Mouse (Mus musculus) megakaryocyte-erythroid progenitor cell, adult 5-6 weeks (primary cell): ENCODE measurements at regions not wholly inside any gene's neighbourhood (a gene's known extent, or its start where the extent isn't known, plus 50 kb on each side); places are given as distances from the start of the nearest gene placed in this dataset.
"Not testable (repeated sequence)": the region's sequence is repeated elsewhere in the genome, so short reads cannot be mapped to it uniquely, and the experiment has no call there.

Experiments
- ATAC-seq: replicated peaks from 2 replicates; pipeline ENCODE4 v1.8.0; 2016; ENCODE audit warnings: mild to moderate bottlenecking, inconsistent platforms; ENCODE audit not compliant: severe bottlenecking, poor library complexity, low FRiP score, low TSS enrichment

DNA sequence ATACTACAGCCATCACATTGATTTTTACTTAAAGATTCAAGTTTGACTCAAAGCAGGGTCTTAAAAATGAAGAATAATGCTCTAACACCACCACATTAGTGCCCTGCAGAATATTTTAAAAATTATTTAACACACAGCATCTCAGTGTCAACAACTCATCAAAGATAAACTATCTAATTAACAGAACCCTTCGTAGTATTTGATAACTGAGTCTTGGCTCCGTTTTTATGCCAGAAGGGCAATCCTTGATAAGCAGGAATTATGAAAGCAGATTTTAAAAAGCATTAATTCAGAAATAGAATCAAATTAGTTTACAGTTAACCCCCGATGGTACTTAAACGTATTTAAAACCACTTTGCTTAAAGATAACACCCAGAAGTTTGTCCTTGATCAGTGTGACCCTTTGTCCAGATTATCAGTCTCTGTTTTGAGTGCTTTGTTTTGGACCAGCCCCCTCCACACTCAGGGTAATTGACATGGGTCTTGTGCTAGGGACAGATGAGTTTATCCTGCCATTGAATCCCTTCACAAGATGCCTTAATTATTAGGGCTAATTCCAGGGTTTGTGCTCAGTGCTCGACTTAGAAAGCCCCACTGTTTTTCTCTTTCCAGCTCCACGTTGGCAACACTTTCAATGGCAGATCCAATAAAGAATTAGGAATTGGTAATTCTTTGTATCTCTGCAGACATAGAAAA lies 69.4 kb upstream of the Dph6 start:
- ATAC-seq: no peak

DNA sequence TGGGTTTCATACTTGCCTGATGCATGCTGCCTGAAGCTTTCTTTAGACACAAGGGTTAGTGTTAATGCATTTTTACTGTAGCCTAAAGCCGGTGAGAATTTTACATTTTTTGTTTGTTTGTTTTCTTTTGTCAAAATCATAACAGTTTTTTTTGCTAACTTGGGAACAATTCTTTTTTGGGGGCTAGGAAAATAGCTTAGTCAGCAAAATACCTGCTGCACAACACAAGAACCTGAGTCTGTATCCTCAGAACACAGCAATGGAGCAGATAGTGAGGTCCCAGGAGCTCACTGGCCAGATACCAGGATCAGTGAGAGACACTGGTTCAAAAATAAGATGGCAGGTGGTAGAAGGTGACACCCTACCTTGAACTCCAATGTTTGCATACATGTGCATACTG lies 72.4 kb upstream of the Dph6 start:
- ATAC-seq: no peak

DNA sequence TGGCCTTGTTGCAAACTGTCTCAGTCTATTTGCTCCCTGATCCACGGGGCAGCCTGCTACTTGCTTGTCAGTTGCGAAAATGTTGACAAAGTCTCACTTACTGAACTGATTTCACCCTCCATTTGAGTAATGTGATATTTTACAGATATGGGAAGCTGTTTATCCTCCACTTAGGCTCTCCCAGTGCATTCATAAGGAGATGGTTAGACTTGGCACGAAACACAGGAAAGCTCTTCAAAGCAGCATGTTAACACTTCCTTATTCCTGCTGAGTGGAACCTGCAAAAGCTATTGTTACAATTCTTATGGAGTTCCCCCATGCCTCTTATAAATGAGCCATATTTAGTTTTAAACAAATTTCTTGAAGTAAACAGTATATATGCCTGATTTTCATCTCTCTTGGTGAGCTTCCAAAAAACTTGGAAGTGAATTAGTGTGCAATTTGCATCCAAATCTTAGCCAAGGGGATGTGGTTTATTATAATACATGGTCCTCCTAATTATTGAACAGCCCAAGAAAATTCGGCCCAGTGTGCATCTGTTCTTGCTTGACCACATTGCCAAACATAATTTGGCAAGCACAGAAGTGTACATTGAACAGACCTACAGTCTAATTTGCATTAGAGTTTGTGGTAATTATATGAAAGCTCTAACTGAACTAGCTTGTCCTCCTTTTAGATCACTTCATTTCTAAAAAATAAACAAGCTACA lies 80.3 kb upstream of the Dph6 start:
- no peak for ATAC-seq

DNA sequence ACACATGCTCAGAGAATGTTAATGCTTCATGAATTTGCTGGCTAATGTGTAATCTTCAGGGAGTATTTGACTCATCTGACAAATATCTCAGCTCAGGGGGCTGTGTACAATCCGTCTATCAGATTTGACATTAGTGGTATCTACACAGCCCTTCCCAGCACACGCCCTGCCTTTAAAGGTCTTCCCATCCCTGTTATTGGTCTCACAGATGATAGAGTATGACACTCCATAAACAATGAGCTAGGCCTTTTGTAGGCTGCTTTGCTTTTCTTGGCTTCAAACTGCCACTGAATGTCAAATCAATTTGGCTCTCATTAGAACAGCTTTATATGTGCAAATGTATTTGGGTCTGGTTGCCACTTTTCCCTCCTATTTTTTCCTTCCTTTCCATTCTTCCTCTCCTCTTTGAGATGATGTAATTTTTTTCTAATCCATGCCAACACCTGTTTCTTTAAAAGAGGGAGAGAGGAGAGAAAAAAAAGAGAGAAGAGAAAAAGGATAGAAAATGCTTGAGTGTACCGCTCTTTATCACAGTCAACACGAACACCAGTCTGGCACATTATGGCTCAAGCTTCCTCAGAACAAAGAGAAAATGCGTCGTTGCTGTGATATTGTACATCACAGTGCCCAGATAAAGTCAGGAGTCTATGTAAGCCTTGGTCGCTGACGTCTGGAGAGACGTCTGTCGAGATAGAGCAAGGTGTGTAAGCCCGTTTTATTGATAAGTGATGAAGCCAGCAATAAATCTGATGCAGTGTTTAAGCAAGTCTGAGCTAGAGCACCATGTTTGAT lies 84.9 kb upstream of the Dph6 start:
- ATAC-seq: no peak

DNA sequence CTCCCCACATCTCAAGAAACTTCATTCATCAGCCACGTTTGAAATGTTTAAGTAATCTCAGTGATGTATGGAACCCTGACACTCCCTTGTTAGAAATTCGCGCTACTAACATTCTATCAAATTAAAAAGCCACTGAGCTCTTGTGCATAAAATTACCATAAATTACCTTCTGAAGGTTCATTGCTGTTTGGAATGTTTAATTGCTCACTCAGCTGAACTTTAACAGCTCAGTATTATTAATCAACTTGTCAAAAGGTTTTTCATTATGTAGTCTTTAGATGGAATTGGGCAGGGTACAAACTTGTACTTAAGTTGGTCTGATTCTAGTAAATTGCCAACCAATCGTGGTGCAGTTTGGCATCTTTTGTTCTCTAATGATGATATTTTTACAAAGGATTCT lies 108.5 kb upstream of the Dph6 start:
- no peak for ATAC-seq

DNA sequence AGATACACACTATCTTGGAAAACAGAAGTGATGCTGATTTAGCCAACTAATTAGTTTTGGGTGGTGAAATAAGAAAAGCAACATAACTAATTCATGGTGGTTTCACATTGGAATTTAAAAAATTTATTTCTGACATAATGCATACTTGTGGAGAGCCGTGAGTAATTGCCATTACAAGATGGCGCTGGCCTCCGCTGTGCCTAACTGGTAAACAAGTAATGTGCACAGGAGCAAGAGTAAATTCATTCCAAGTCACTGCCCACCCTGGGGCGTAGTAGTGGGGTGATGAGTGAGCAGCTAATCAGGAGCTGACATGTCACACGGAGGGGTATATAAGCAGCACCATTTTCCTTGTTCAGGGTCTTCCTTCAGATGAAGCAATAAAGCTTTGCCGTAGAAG lies 119.0 kb upstream of the Dph6 start:
- not testable (repeated sequence) for ATAC-seq

DNA sequence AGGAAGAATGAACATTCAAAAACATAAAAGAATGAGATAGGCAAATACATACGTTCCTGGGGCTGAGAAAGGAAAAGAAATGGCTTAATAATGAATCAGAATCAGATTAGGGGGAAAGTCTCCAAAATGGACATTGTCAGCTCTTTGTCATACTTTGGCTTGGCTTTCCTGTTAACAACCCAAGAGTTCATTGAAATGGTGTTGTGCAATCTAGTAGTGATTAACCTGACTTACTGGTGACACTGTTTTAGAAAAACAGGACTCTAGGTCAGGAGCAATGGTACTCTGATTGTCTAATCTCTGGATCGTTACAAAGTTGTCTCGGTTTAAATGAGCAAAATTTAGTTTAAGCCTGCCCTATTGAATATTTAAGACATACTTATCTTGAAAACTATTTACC lies 119.5 kb upstream of the Dph6 start:
- no peak for ATAC-seq

DNA sequence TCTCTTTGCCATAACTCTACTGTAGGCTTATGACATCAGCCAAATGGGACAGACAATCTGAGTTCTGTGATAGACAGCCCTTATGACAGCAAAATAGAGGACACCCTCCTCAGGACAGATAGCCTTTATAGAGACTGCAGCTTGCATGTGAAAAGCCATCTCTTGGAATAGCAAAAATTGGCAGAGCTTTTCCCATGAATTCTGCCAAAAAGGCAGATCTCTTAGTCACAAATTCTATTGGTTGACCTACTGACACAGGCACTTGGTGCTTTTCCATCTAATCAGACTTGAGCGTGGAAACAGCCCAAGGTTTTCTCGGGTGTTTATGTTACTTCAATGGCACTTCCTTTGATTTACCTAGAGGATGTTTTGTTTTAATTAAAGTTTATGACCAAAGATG lies 120.8 kb upstream of the Dph6 start:
- no peak for ATAC-seq

DNA sequence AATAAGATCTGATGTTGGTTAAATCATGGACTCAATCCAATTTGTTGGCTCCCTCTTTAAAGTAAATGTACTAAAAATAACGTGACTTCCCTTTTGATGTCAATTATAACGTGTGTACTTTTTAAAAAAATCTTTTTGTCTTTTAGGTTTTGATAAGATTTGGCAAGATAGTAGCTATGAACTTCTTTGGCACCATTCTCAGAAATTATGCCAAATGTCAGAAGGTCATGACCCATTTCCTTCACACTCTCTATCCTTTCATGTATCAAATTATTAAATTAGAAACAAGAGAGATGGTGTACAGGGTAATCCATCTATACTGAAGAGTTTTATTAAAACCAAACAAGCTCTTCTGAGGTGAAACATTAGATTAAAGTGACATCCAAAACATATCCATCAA lies 121.4 kb upstream of the Dph6 start:
- no peak for ATAC-seq

DNA sequence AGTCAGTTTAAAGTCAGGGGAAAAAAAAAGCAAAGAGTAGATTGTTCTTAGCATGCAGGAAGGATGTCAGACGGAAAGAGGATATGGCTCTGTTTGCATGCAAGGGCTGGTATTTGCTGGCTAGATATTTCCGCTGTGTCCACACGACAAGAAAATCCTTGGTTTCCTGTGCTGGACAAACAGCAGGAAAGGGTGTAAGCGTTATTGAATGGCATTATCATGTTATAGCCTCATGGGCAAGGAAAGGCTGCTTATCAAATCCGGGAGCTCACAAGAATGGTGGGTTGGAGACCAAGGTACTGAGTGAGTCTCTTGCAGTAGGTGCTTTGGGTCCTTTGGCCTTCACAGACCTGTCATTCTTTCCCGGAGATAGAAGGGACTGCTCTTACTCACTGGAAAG lies 127.7 kb upstream of the Dph6 start:
- no peak for ATAC-seq

DNA sequence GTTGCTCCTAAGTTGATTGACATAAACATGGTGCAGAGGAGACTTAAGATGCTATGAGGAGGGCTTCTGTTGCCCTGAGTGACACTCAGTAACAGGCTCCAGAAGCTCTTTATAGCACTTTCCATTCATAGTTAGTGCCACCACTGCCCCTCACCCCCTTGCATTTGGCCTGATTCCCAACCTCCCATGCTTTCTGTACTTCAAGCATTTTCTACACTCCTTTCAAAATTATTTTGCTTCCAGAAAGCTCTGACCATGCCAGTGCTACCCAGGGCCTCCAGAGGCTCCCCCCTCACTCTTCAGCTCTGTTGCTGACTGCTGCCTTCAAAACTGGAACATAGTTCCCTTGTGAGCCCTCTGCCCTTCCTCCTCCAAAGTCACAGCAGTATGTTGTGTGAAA lies 129.4 kb upstream of the Dph6 start:
- no peak for ATAC-seq

DNA sequence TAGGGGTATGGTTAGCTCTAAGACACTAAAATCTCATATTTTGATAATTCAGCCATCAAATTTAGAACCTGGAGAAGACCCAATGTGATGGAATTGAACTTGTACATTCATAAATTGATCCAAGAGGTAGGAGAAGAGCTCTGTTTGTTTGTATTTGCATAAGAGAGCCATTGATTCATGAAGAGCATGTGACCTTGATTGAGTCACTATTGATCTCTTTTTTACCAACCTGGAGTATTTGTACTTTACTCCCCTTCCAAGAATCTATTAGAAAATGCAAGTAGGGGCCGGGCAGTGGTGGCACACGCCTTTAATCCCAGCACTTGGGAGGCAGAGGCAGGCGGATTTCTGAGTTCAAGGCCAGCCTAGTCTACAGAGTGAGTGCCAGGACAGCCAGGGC lies 133.5 kb upstream of the Dph6 start:
- no peak for ATAC-seq

DNA sequence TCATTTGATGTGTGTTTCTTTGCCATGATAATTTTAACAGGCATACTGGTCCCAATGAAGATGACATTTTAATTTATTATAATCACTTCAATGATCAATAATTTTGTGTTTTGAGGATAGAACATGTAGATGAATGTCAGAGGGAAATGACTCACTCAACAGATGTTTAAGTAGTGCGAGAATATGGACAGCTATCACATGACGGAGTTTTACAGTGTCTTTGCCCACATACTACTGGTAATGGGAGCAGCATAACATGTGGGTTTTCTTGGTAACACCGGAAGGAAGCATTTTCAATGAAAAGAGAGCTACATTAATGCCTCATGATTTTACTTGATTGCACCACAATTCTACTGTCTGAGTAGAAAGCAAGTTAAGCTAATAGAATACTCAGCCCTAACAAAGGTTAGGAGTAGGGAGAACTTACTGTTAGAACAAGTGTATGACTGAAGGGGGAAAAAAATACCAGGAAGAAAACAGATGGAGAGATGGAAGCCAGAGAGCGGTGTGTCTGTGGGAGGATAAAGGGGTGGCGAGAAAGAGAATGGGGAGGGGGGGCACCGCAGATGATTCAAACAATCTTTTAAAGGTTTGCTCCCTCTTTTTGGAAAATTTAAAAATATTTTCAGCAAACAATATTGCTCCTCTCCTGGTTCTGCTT lies 142.0 kb upstream of the Dph6 start:
- ATAC-seq: no peak

DNA sequence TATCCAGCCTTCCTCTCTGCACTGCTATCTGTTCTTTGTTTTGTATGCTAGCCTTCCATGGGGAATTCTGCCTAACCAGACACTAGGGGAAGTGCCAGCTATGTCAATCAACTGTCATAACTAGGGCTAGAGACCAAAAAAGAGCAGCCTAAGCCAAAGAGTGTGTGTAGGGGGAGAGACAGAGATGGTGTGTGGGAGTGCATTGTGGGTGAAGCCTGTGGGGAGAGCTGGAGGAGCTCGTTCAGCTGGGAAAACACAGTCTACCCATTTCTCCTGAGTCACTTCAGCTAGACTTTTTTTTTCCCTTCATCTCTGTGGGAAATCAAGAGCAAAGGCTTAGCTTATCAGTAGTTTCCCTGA lies 142.5 kb upstream of the Dph6 start:
- no peak for ATAC-seq

DNA sequence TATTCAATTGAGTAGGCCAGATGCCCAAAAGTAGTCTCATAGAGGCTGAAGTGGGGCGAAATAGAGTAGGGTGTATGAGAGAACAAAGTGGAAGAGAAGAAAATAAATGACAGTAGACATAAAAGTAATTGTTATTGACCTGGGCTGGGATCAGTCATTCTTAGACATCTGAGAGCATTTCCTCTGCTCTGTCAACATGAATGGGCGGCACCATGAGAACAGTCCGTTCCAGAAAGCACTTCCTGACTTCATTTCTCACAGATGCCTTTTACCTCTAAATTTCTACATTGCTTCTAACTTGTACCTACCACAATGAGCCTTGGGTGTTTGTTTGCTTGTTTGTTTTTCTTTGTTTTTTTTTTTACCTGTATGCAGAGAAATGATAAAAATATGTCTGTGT lies 148.5 kb upstream of the Dph6 start:
- no peak for ATAC-seq

DNA sequence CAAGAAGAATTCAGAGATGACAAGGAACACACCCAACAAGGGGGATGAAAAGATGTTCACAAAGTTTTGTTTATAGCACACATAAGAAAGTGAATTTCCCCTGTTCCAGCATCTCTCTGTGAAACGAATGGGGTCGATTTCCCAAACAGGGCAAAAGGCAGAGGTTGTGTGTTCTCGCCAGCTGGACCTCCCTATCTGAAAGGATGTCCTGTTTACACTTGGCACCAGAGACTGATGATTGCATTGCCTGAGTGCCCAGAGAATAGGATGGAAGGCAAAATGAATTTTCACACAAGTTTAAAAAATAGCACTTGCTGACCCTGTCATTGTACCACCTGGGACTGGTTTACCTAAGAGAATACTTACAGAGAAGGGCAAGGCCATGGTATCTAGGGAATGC lies 149.2 kb upstream of the Dph6 start:
- ATAC-seq: no peak

DNA sequence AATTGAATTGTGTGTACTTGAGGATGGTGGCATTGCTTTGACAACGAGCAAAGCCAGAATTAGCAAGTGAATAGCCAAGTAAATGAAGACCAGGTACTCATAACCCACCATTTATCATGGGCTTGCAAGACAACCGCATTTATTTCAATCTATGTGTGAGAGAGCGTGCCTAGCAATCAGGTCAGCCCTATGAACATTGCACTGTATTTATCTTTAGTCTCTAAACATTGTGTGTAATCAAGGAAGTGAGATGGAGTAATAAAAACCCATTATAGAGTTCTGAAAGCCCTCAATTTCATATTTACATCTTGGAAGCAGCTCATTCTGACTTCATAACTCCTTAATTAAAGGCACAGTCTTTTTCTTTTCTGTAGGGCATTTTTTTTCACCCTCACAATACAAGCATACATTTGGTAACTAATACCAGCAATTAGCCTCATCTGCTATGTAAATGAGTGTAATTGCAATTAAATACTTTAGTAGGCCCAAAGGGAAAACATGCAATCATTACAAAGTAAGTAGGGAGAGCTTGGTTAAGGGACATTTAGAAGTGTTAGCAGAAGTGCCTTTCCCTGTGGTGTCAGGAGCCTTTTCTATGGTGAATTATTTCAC lies 150.8 kb upstream of the Dph6 start:
- ATAC-seq: no peak

DNA sequence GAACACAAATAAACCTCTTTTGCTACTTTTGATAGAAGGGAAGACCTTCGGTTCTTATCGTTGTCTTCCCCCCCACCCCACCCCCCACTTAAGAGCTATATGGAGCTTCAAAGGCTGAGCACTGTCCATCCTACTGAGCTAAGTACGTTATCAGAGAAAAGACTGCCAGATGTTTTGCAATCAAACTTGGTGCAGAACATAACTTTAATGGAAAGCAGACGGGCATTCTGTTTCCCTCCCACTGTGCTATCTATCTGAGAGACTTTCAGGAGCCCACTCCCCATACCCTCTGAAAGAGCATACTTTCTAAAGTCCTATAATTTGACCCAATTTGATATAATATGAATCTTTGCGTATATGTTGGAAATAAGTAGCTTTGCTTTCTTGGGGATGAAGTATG lies 153.3 kb upstream of the Dph6 start:
- no peak for ATAC-seq

DNA sequence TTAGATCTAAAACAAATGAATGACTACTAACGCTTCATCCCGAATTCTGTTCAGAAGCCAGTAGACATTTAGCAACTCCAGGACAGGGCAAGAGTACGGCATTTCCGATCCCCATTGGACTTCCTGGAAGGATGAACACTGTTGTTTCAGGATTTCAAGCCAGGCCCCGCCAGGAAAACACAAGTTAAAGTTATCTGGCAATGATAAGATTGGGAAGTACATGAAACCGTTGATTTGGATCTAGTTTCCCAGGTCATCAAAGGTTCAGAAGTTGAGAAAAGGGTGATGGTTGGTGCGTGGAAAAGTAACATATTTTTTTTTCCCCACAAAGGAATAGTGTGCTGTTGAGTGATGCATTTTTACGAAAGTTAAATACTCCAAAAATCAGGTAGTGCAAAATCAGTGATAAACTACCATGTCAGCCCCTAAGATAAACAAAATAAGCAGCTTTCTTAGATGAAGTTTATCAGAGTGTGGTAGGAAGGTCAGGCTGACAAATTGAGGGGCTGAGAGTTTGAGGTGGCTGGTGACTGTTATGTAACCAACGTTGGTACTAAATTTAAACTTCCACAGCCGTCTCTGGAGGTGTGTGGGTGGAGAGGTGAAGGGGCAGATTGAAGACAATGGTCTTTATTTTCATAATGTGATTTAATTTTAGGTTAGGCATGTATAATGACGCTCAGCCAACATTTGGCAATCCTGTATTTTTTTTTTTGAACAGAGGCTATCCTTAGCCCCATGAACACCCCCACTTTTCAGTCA lies 157.6 kb upstream of the Dph6 start:
- no peak for ATAC-seq
